Mouse (Mus musculus): ENCODE data around the gene Hacd1.
A peak's percentile ranks its signal among the peaks of the same experiment; 100 is the strongest.

Gene Hacd1

GRCm38 (mm10) chr2:14005121-14005520 lies 50.8 kb downstream of the Hacd1 start:
- DNase-seq (ENCODE audit: low read depth, low spot score): no peak

GRCm38 (mm10) chr2:13960136-13960535 lies 95.8 kb downstream of the Hacd1 start:
- DNase-seq (ENCODE audit: low read depth, low spot score): no peak

- DNase-seq (ENCODE audit: low read depth, low spot score): no peak
Measured at GRCm38 (mm10) chr2:13956463-13956862, 99.5 kb downstream of the Hacd1 start.

GRCm38 (mm10) chr2:13938118-13938517 lies 117.8 kb downstream of the Hacd1 start:
- peak; percentile 5 for DNase-seq (ENCODE audit: low read depth, low spot score)

GRCm38 (mm10) chr2:13935343-13935742 lies 120.6 kb downstream of the Hacd1 start:
- no peak for DNase-seq (ENCODE audit: low read depth, low spot score)

- no peak for DNase-seq (ENCODE audit: low read depth, low spot score)
Measured at GRCm38 (mm10) chr2:13932253-13932652, 123.7 kb downstream of the Hacd1 start.

GRCm38 (mm10) chr2:13930724-13931123 lies 125.2 kb downstream of the Hacd1 start:
- no peak for DNase-seq (ENCODE audit: low read depth, low spot score)

- DNase-seq (ENCODE audit: low read depth, low spot score): peak; percentile 32
Measured at GRCm38 (mm10) chr2:13888568-13888967, 167.4 kb downstream of the Hacd1 start.

- DNase-seq (ENCODE audit: low read depth, low spot score): no peak
Measured at GRCm38 (mm10) chr2:13857461-13857860, 198.5 kb downstream of the Hacd1 start.

- peak; percentile 10 for DNase-seq (ENCODE audit: low read depth, low spot score)
Measured at GRCm38 (mm10) chr2:13855510-13855909, 200.4 kb downstream of the Hacd1 start.

GRCm38 (mm10) chr2:13836310-13836709 lies 219.6 kb downstream of the Hacd1 start:
- DNase-seq (ENCODE audit: low read depth, low spot score): no peak

GRCm38 (mm10) chr2:13834989-13835388 lies 220.9 kb downstream of the Hacd1 start:
- DNase-seq (ENCODE audit: low read depth, low spot score): no peak

- DNase-seq (ENCODE audit: low read depth, low spot score): no peak
Measured at GRCm38 (mm10) chr2:13816645-13817044, 239.3 kb downstream of the Hacd1 start.

GRCm38 (mm10) chr2:13808593-13808992 lies 247.3 kb downstream of the Hacd1 start:
- no peak for DNase-seq (ENCODE audit: low read depth, low spot score)

GRCm38 (mm10) chr2:13808008-13808407 lies 247.9 kb downstream of the Hacd1 start:
- no peak for DNase-seq (ENCODE audit: low read depth, low spot score)

- no peak for DNase-seq (ENCODE audit: low read depth, low spot score)
Measured at GRCm38 (mm10) chr2:13806120-13806519, 249.8 kb downstream of the Hacd1 start.

GRCm38 (mm10) chr2:13800639-13801038 lies 255.3 kb downstream of the Hacd1 start:
- no peak for DNase-seq (ENCODE audit: low read depth, low spot score)
